Mouse (Mus musculus) c-Kit-positive CD71-positive TER-119-negative erythroid progenitor cells, embryonic 14.5 days (primary cell): ENCODE results near the gene Drc3.
"Not testable (repeated sequence)": the region's sequence is repeated elsewhere in the genome, so short reads cannot be mapped to it uniquely, and the experiment has no call there.

Experiments
- DNase-seq: peaks from one replicate; pipeline ENCODE4 v3.0.0-alpha.2; 2013; ENCODE audit warnings: low read depth

Gene Drc3

DNA sequence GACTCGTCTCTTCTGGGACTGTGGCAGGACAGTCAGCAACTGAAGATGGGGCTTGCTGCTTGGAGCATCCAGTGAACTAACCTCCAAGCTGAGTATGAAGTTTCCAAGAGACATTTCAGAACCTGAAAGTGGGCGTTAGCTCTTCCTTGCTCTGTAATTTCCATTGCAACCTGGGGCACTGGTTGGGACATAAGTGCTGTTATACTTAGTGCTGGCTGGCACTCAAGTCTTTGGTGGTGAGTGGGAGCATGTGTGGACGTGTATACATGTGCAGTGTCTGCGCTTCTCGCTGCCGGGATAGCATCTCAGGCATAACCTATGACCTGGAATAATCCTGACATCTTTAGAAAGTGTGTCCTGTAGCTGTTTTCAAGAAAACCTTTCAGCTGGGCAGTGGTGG, 38.2 kb downstream of the Drc3 start:
- DNase-seq = no peak

- no peak for DNase-seq
Observed at GRCm38 (mm10) chr11:60396546-60396945, 43.4 kb downstream of the Drc3 start.

- no peak for DNase-seq
Observed at GRCm38 (mm10) chr11:60397172-60397571, 44.0 kb downstream of the Drc3 start.

DNA sequence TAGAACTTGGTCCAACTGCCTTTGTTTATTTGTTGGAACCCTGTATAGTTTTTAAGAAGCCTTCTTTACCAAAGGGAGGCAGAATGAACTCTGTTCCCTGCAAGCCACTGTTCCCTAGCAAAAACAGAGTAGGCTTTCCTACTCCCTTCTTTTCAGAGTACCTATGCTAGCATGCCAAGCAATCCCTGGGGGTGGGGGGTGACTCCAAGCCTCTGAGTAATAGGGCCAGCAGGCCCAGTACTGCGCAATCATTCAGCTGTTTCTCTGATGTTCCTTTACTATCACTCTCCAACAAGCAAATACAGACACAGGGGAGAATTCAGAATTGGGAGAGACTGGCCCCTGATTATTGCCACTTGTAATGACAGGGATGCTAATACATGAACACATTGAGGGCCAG, 53.5 kb downstream of the Drc3 start:
- no peak for DNase-seq

GRCm38 (mm10) chr11:60412173-60412572, 59.0 kb downstream of the Drc3 start:
- DNase-seq = peak; percentile 76

DNA sequence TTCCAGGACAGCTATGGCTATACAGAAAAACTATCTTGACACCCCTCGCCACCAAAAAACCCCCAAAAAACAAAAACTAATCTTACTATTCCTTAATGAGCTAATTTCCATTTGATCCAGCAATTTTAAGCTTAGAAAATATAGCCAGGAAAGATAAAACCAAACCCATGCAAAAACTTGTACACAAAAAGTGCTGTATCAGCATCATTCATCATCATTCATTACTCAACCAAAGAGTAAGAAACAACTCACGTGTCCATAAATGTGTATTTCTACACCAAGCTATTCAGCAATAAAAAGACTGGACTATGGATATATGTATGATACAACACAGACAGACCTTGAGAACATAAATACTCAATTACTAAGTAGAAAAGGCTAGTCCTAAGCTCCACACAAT, 59.8 kb downstream of the Drc3 start:
- DNase-seq = no peak

- no peak for DNase-seq
Observed at GRCm38 (mm10) chr11:60416590-60416962, 63.4 kb downstream of the Drc3 start.

DNA sequence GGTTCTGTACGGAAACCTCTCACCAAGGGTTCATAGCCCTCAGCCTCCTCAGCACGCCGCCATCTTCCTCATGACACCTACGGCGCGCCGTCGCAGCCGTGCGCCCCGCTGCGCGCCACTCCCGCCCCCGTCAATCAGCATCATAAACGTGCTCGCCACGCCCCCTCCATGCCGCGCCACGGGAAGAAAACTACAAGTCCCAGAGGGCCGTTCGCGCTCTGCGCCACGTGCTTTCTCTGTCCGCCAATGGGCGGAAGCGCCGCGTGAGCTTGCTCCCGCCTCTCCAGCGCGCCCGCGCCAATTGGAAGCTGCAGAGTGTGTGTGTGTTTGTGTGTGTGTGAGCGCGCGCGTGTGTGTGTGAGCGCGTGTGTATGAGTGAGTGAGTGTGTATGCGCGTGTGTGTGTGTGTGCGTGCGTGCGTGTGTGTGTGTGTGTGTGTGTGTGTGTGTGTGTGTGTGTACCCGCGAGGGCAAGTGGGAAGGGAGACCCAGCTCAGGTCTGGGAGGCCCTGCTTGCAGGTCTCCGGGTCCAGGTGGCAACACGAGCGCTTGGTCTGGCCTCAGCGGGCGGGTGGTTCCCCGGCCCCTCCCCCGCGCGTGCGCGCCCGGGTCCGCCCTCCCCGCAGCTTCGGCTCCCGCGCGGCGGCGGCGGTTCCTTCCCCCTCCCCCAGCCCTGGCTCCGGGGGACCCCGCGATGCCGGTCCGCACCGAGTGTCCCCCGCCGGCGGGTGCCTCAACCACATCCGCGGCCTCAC, 64.0 kb downstream of the Drc3 start, which contains the start of gene Gid4:
Gene Gid4 (plus strand): TSS at position 183 of the 754 bp plus-strand sequence.
- peak; percentile 98 for DNase-seq

- no peak for DNase-seq
Observed at GRCm38 (mm10) chr11:60417717-60418472, 64.8 kb downstream of the Drc3 start, which contains the start of gene Atpaf2. TSS of gene Atpaf2 (minus strand) at chr11:60418457.

DNA sequence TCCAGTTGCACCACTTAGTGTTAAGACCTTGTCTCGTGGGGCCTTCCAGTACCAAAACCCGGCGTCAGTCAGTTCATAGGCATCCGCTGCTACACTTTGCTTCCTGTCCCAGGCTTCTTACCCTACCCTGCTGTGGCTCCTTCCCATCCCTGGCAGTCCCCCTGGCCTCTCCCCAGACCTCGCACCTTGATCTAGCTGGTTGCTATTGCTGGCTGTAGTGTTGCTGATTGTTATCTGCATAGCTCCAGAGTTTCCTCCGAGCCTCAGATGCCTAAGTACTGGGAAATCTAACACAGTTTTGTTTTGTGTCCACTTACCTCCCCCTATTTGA, 65.3 kb downstream of the Drc3 start:
- no peak for DNase-seq

DNA sequence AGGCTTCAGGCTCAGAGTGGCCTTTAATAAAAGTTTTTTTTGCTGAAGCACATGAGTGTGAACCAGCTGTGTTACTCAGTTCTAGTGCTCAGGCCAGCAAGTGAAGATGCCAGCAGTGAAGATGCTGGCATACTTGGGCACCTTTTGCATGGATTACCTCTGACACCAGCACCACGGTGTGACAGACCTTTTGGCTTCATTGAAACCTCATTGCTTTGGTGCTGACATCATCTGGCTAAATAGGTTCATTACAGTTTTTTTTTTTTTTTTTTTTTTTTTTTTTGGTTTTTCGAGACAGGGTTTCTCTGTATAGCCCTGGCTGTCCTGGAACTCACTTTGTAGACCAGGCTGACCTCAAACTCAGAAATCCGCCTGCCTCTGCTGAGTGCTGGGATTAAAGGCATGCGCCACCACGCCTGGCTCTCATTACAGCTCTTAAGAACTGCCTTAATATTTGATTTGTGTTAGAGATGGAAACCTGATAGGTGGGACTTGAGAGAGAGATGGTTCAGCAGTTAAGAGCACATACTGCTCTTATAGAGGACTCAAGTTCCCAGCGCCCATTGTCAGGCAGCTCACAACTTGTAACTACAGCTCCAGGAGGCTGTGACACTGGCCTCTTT, 69.0 kb downstream of the Drc3 start:
- no peak for DNase-seq

DNA sequence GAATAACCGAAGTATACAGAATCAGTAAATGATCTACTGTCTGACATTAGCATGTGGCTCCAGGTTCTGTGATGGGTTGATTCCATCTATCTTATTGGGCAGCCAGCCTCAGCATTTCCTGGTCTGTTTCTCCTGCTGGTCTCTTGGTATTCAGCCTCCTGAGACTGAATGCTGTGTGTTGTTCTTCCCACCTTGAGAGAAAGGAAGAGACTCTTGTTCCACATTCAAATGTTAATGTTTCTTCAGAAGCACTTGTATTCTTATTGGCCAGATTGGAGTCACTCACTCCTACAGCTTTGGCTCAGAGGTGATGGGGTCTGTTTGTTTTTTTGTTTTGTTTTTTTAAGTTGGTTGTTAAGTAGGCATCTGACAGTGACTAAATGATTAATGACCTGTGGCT, 69.9 kb downstream of the Drc3 start:
- no peak for DNase-seq

GRCm38 (mm10) chr11:60426417-60426816, 73.3 kb downstream of the Drc3 start:
- DNase-seq = no peak

GRCm38 (mm10) chr11:60427628-60428027, 74.5 kb downstream of the Drc3 start:
- DNase-seq = no peak

DNA sequence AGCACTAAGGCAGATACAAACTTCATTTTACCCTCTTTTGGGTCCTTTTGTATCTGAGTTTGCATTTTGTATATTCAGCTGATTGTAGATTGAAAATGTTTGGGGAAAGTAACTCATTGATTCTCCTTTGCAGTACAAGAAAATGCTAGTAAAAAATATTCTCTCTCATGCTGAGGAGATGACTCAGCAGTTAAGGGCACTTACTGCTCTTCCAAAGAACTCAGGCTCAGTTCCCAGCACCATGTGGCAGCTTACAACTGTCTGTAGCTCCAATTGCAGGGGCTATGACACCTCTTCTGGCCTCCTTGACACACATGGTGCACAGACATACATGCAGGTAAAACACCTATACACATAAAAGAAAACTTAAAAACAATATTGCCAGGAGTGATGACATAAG, 80.4 kb downstream of the Drc3 start:
- no peak for DNase-seq

DNA sequence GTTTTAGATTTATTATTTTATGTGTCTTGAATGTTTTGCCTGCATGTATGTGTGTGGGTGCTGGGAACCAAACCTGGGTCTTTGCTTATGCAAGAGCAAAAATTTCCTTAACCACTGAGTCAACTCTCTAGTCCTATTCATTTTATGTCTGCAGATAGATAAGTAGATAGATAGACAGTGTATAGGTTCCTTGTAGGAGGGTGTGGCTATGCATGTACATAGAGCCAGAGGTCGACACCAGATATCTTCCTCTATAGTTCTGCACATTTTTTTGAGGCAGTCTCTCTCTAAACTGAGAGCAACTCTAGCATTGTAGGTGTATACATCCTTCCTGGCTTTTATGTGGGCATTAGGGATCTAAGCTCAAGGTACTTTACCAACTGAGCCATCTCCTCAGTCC, 82.0 kb downstream of the Drc3 start:
- DNase-seq = no peak

DNA sequence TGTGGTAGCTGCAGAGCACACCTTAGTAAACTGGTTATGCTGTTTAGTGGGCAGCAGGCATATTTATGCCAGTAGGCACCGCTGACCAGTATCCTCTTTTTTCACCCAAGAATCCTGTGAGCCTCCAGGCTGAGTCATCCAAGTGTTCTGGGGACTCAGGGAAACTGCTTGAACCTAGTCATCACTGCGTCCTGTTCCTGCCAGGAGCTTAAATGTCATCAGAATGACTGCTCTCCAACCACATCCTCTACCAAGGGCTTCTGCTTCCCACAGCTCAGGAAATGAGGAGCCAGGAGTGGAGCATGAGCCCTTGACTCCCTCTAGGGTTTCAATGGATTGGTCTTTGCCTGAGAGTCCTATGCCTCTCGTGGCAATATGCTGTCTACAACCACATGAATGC, 83.5 kb downstream of the Drc3 start:
- no peak for DNase-seq

GRCm38 (mm10) chr11:60439621-60440020, 86.5 kb downstream of the Drc3 start:
- DNase-seq = not testable (repeated sequence)

DNA sequence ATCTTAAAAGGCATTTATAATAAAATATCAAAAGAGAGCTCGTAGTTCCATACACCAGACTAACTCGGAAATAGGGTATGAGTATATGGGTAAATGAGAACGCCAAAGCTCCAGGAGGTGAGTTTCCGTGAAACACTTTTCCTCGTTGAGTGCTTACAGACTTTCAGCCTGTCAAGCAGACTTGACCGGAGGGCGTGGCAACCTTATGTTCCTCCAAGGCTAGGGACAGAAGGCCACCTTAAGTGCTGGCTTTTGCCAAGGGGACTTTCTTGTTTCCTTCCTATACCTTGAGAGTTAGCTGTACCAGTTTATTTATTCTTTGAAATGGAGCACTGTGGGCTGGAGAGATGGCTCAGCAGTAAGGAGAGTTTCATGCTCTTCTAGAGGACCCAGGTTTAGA, 87.0 kb downstream of the Drc3 start:
- DNase-seq = no peak

GRCm38 (mm10) chr11:60442896-60443295, 89.8 kb downstream of the Drc3 start:
- no peak for DNase-seq
